Mouse (Mus musculus) cerebellum, postnatal 36 days (tissue): ENCODE measurements around the gene Cwf19l1.

Experiments
- DNase-seq, 2 experiments: peaks; one replicate each; pipeline ENCODE4 v3.0.0; 2021 to 2022; ENCODE audit warnings: mixed read lengths in 2 of 2

The Cwf19l1 gene

GRCm38 (mm10) chr19:44110356-44110755, 25.3 kb downstream of the Cwf19l1 start:
- no peak for DNase-seq

GRCm38 (mm10) chr19:44108996-44109395, 26.7 kb downstream of the Cwf19l1 start:
- no peak for DNase-seq

- DNase-seq: no peak
Measured at GRCm38 (mm10) chr19:44107661-44108521, 27.8 kb downstream of the Cwf19l1 start.

- DNase-seq: peak; percentile 93 to 95
Measured at GRCm38 (mm10) chr19:44106831-44107660, 28.6 kb downstream of the Cwf19l1 start, which contains the start of gene Chuk. Gene Chuk (minus strand): TSS chr19:44107480.

GRCm38 (mm10) chr19:44104393-44104792, 31.3 kb downstream of the Cwf19l1 start:
- DNase-seq: no peak

GRCm38 (mm10) chr19:44103001-44103400, 32.7 kb downstream of the Cwf19l1 start:
- no peak for DNase-seq

- no peak for DNase-seq
Measured at GRCm38 (mm10) chr19:44100840-44101239, 34.8 kb downstream of the Cwf19l1 start.

GRCm38 (mm10) chr19:44086278-44086677, 49.4 kb downstream of the Cwf19l1 start:
- DNase-seq: no peak

- no peak for DNase-seq
Measured at GRCm38 (mm10) chr19:44080920-44081319, 54.8 kb downstream of the Cwf19l1 start.

- DNase-seq: no peak
Measured at GRCm38 (mm10) chr19:44080023-44080422, 55.7 kb downstream of the Cwf19l1 start.

GRCm38 (mm10) chr19:44077024-44077423, 58.7 kb downstream of the Cwf19l1 start:
- DNase-seq: no peak

- DNase-seq: no peak
Measured at GRCm38 (mm10) chr19:44076457-44076856, 59.2 kb downstream of the Cwf19l1 start.

GRCm38 (mm10) chr19:44074986-44075385, 60.7 kb downstream of the Cwf19l1 start:
- no peak for DNase-seq

- DNase-seq: no peak
Measured at GRCm38 (mm10) chr19:44071166-44071565, 64.5 kb downstream of the Cwf19l1 start.

- no peak for DNase-seq
Measured at GRCm38 (mm10) chr19:44069914-44070232, 65.8 kb downstream of the Cwf19l1 start.

- DNase-seq: peak; percentile 91 to 94
Measured at GRCm38 (mm10) chr19:44069121-44069913, 66.4 kb downstream of the Cwf19l1 start, which contains the start of gene Erlin1. Gene Erlin1 (minus strand): TSS chr19:44069785.

- DNase-seq: no peak
Measured at GRCm38 (mm10) chr19:44068232-44068631, 67.4 kb downstream of the Cwf19l1 start.

- DNase-seq: no peak
Measured at GRCm38 (mm10) chr19:44067323-44068049, 68.2 kb downstream of the Cwf19l1 start.

- DNase-seq: no peak
Measured at GRCm38 (mm10) chr19:44064734-44065133, 70.9 kb downstream of the Cwf19l1 start.

- no peak for DNase-seq
Measured at GRCm38 (mm10) chr19:44063773-44064172, 71.9 kb downstream of the Cwf19l1 start.

GRCm38 (mm10) chr19:44060226-44060625, 75.5 kb downstream of the Cwf19l1 start:
- no peak for DNase-seq
